Comparison of ENCODE assay signal across 11 mouse cellular contexts in genomic region chr1:124044161-124044560, GRCm38 (mm10). TPM values are rescaled to one million over a fixed set of nuclear protein-coding genes. Genes with fewer than 3 reads are reported as not detected.
A peak's percentile ranks its signal among the peaks of the same experiment; 100 is the strongest.
DNase-seq lines count a peak whose midpoint lies in the region; ATAC-seq lines count a peak whose summit lies in the region.
"Had no signal": no experiment of that assay in that cellular context is flagged by ENCODE, and none has a peak within 500 bp of the region (broad histone marks: within the 10 kb centered on the region; RNA-seq: fewer than 3 reads in every experiment).

No protein-coding gene starts in this region.

- H3K4me2 ChIP-seq in forebrain, embryonic 12.5 days: no peak overlapping the region
- H3K4me2 ChIP-seq in midbrain, embryonic 12.5 days (replicated peaks): peak overlapping the region; percentile 96

- ATAC-seq in forebrain, embryonic 12.5 days (ENCODE audit: low FRiP score): no peak
- ATAC-seq in midbrain, embryonic 12.5 days (ENCODE audit: low FRiP score, low read depth): no peak
- ATAC-seq in erythroblast, adult 5-6 weeks (replicated peaks; ENCODE audit: low FRiP score, poor library complexity, severe bottlenecking): no peak

- intact Hi-C loops in left cerebral cortex, postnatal 36 days (cut with DNase I): loop anchor here (5.0 kb wide), 2 partner anchors 72 to 142 kb away; no protein-coding TSS in a partner anchor
- intact Hi-C loops in left cerebral cortex, postnatal 4 days (cut with DNase I): loop anchor here (10.0 kb wide), 2 partner anchors 471 to 1331 kb away; no protein-coding TSS in a partner anchor

- H3K9ac ChIP-seq in forebrain, embryonic 12.5 days: no peak overlapping the region
- no peak overlapping the region for H3K9ac ChIP-seq in midbrain, embryonic 12.5 days (replicated peaks)
- H3K9ac ChIP-seq: limb, embryonic 13.5 days had no signal

- no peak overlapping the region for H3K27ac ChIP-seq in forebrain, embryonic 12.5 days
- no peak overlapping the region for H3K27ac ChIP-seq in midbrain, embryonic 12.5 days (replicated peaks)
- H3K27ac ChIP-seq: limb, embryonic 13.5 days had no signal

- peak; percentile 23 to 38 for DNase-seq in left cerebral cortex, postnatal 36 days (ENCODE audit: low spot score in 2 of 2)
- no peak for DNase-seq in left cerebral cortex, postnatal 4 days
- no peak for DNase-seq in adipocyte (ENCODE audit: low spot score)
- no peak for DNase-seq in thymus, postnatal 25 days
- DNase-seq: gastrocnemius, postnatal 10 days; kidney, adult 8-10 months had no signal

- H3K36me3 ChIP-seq in forebrain, embryonic 12.5 days (replicated peaks): no peaks in the 10 kb centered on the region
- H3K36me3 ChIP-seq in midbrain, embryonic 12.5 days: no peaks in the 10 kb centered on the region
- H3K36me3 ChIP-seq: G1E; limb, embryonic 13.5 days had no signal

- WGBS in forebrain, embryonic 12.5 days: 14% methylated on average over 12 of the region's 12 CpGs
- 10% methylated on average over 12 of the region's 12 CpGs for WGBS in midbrain, embryonic 12.5 days

- peaks cover 7% of the 10 kb centered on the region for H3K4me1 ChIP-seq in forebrain, embryonic 12.5 days
- no peaks in the 10 kb centered on the region for H3K4me1 ChIP-seq in midbrain, embryonic 12.5 days

- H3K9me3 ChIP-seq in forebrain, embryonic 12.5 days: no peaks in the 10 kb centered on the region
- H3K9me3 ChIP-seq in midbrain, embryonic 12.5 days: no peaks in the 10 kb centered on the region
- H3K9me3 ChIP-seq: limb, embryonic 13.5 days had no signal

- peaks cover 39% of the 10 kb centered on the region for H3K27me3 ChIP-seq in forebrain, embryonic 12.5 days
- H3K27me3 ChIP-seq in midbrain, embryonic 12.5 days: peaks cover 34% of the 10 kb centered on the region

- peak overlapping the region; percentile 58 for H3K4me3 ChIP-seq in forebrain, embryonic 12.5 days (replicated peaks)
- peak overlapping the region; percentile 65 for H3K4me3 ChIP-seq in midbrain, embryonic 12.5 days

RNA-seq across cellular contexts. Expression of gene Dpp10, which starts 1.2 kb away (rescaled TPM):
- 100 to 1,000 TPM; 141 to 146 TPM for total RNA-seq in left cerebral cortex, postnatal 36 days (2021)
- 10 to 100 TPM; 80.6 to 85.3 TPM for total RNA-seq in left cerebral cortex, postnatal 4 days (2021)
- 0.77 and 0.97 TPM in 2 replicates for polyA plus RNA-seq in forebrain, embryonic 12.5 days (2016; fragmentation: Nextera tagmentation; extraction: Ambion mirVana)
- 1.1 and 1.5 TPM in 2 replicates for polyA plus RNA-seq in midbrain, embryonic 12.5 days (2016; fragmentation: Nextera tagmentation; extraction: Ambion mirVana)
- total RNA-seq in erythroblast, adult 5-6 weeks (2015; ENCODE audit: low replicate concordance): not detected in 2 replicates
- under 0.01 and 0.17 TPM in 2 replicates for total RNA-seq in erythroblast, adult 5-6 weeks (2017; ENCODE audit: low replicate concordance)
- polyA plus RNA-seq: G1E had no signal

Comparison
In these comparisons a context has a peak if more than half of its experiments do, and no peak if none do; other contexts are left out.
1. DNase-seq: peak in left cerebral cortex, postnatal 36 days (2 of 2); none in left cerebral cortex, postnatal 4 days (single experiment), adipocyte (single experiment) and thymus, postnatal 25 days (single experiment).
2. RNA of gene Dpp10, which starts 1.2 kb away (total RNA-seq): 141 to 146 TPM in left cerebral cortex, postnatal 36 days and 80.6 to 85.3 TPM in left cerebral cortex, postnatal 4 days; under 0.01 to 0.17 TPM in erythroblast, adult 5-6 weeks; every median in the first group is over 10 times any median in the second.